Mouse (Mus musculus): Measurements from ENCODE around the gene Insl6. TPM values are rescaled to one million over a fixed set of nuclear protein-coding genes. Genes with fewer than 3 reads are reported as not detected.

The Insl6 gene
- polyA plus RNA-seq, 1 experiment from 2014 or later = 1.9 TPM

- Histone ChIP-seq H3K36me3 (ENCODE audit: control insufficient read depth, insufficient read depth, low read length) (peaks cover 59% of the 10 kb centered on the region), H3K4me1 (ENCODE audit: control insufficient read depth, insufficient read depth, low read length) (peaks cover 5% of the 10 kb centered on the region; the same call in 1 of the 2 replicates), H3K4me3 (replicated peaks; ENCODE audit: low read depth, low read length) (no peak overlapping the region), H3K27me3 (ENCODE audit: control insufficient read depth, insufficient read depth, low read length) (no peaks in the 10 kb centered on the region), H3K27ac (replicated peaks; ENCODE audit: low read depth, low read length) (no peak overlapping the region), H3K9ac (replicated peaks; ENCODE audit: low read length) (no peak overlapping the region), H3K9me3 (ENCODE audit: control insufficient read depth, low read length) (no peaks in the 10 kb centered on the region), H3K4me2 (ENCODE audit: low read length) (no peak overlapping the region)
- peak; percentile 32 for DNase-seq
- no peak for ATAC-seq (ENCODE audit: low FRiP score, low TSS enrichment)
- WGBS = 79% methylated on average over 8 of the region's 8 CpGs
Measured at GRCm38 (mm10) chr19:29287863-29288262, 37.3 kb downstream of the Insl6 start.

- peak; percentile 55 for DNase-seq
- Histone ChIP-seq H3K4me2 (ENCODE audit: low read length) (no peak overlapping the region), H3K4me1 (ENCODE audit: control insufficient read depth, insufficient read depth, low read length) (peaks cover 5% of the 10 kb centered on the region; the same call in 1 of the 2 replicates), H3K9ac (replicated peaks; ENCODE audit: low read length) (no peak overlapping the region; the same call in 1 of the 2 replicates), H3K36me3 (ENCODE audit: control insufficient read depth, insufficient read depth, low read length) (peaks cover 50% of the 10 kb centered on the region), H3K9me3 (ENCODE audit: control insufficient read depth, low read length) (no peaks in the 10 kb centered on the region), H3K4me3 (replicated peaks; ENCODE audit: low read depth, low read length) (no peak overlapping the region), H3K27me3 (ENCODE audit: control insufficient read depth, insufficient read depth, low read length) (no peaks in the 10 kb centered on the region), H3K27ac (replicated peaks; ENCODE audit: low read depth, low read length) (peak overlapping the region; percentile 60; the same call in 1 of the 2 replicates)
- 7% methylated on average over 7 of the region's 7 CpGs for WGBS
- ATAC-seq (ENCODE audit: low FRiP score, low TSS enrichment) = peak; percentile 43; the same call in 1 of the 2 replicates
Measured at GRCm38 (mm10) chr19:29285451-29285869, 39.7 kb downstream of the Insl6 start.

GRCm38 (mm10) chr19:29278944-29279587 lies 46.1 kb downstream of the Insl6 start:
- no peak overlapping the region for H3K4me2 ChIP-seq (ENCODE audit: low read length)
- H3K9me3 ChIP-seq (ENCODE audit: control insufficient read depth, low read length) = no peaks in the 10 kb centered on the region
- no peaks in the 10 kb centered on the region for H3K4me1 ChIP-seq (ENCODE audit: control insufficient read depth, insufficient read depth, low read length)
- H3K4me3 ChIP-seq (replicated peaks; ENCODE audit: low read depth, low read length) = no peak overlapping the region
- H3K27me3 ChIP-seq (ENCODE audit: control insufficient read depth, insufficient read depth, low read length) = no peaks in the 10 kb centered on the region
- peaks cover 43% of the 10 kb centered on the region for H3K36me3 ChIP-seq (ENCODE audit: control insufficient read depth, insufficient read depth, low read length)
- WGBS = 82% methylated on average over 6 of the region's 6 CpGs
- no peak overlapping the region for H3K9ac ChIP-seq (replicated peaks; ENCODE audit: low read length)
- ATAC-seq (ENCODE audit: low FRiP score, low TSS enrichment) (no peak), DNase-seq (no peak)
- no peak overlapping the region for H3K27ac ChIP-seq (replicated peaks; ENCODE audit: low read depth, low read length)

GRCm38 (mm10) chr19:29276414-29276813 lies 48.7 kb downstream of the Insl6 start:
- whole genome bisulfite sequencing = 96% methylated on average over 4 of the region's 4 CpGs
- H3K9ac ChIP-seq (replicated peaks; ENCODE audit: low read length) = no peak overlapping the region
- H3K36me3 ChIP-seq (ENCODE audit: control insufficient read depth, insufficient read depth, low read length) = peaks cover 35% of the 10 kb centered on the region
- no peak overlapping the region for H3K4me2 ChIP-seq (ENCODE audit: low read length)
- no peaks in the 10 kb centered on the region for H3K9me3 ChIP-seq (ENCODE audit: control insufficient read depth, low read length)
- no peak overlapping the region for H3K4me3 ChIP-seq (replicated peaks; ENCODE audit: low read depth, low read length)
- no peaks in the 10 kb centered on the region for H3K27me3 ChIP-seq (ENCODE audit: control insufficient read depth, insufficient read depth, low read length)
- ATAC-seq (ENCODE audit: low FRiP score, low TSS enrichment) (no peak), DNase-seq (no peak)
- H3K4me1 ChIP-seq (ENCODE audit: control insufficient read depth, insufficient read depth, low read length) = no peaks in the 10 kb centered on the region
- no peak overlapping the region for H3K27ac ChIP-seq (replicated peaks; ENCODE audit: low read depth, low read length)

- ATAC-seq (ENCODE audit: low FRiP score, low TSS enrichment) (no peak), DNase-seq (no peak)
- H3K4me1 ChIP-seq (ENCODE audit: control insufficient read depth, insufficient read depth, low read length) = 0 out of 2 replicates have a peak, but pooled peaks cover 6% of the 10 kb centered on the region
- no peak overlapping the region for H3K4me3 ChIP-seq (replicated peaks; ENCODE audit: low read depth, low read length)
- H3K9ac ChIP-seq (replicated peaks; ENCODE audit: low read length) = no peak overlapping the region
- no peak overlapping the region for H3K4me2 ChIP-seq (ENCODE audit: low read length)
- H3K9me3 ChIP-seq (ENCODE audit: control insufficient read depth, low read length) = no peaks in the 10 kb centered on the region
- H3K27ac ChIP-seq (replicated peaks; ENCODE audit: low read depth, low read length) = no peak overlapping the region
- H3K27me3 ChIP-seq (ENCODE audit: control insufficient read depth, insufficient read depth, low read length) = no peaks in the 10 kb centered on the region
- H3K36me3 ChIP-seq (ENCODE audit: control insufficient read depth, insufficient read depth, low read length) = peaks cover 16% of the 10 kb centered on the region
- WGBS = 97% methylated on average over 3 of the region's 3 CpGs
Measured at GRCm38 (mm10) chr19:29272011-29272809, 52.9 kb downstream of the Insl6 start.

Other genes with a start within 250 kb of the Insl6 start
- 28.4 and 33.2 TPM in 2 replicates for gene Rcl1, start 224.0 kb downstream of the Insl6 start, polyA plus RNA-seq (2014; fragmentation: Nextera tagmentation; extraction: Ambion mirVana)
- gene Jak2, start 73.5 kb downstream of the Insl6 start, polyA plus RNA-seq (2014; fragmentation: Nextera tagmentation; extraction: Ambion mirVana) = 22.5 and 28.3 TPM in 2 replicates
- gene Rln1, start 9.3 kb upstream of the Insl6 start, polyA plus RNA-seq (2014; fragmentation: Nextera tagmentation; extraction: Ambion mirVana) = 2.7 and 3.3 TPM in 2 replicates
- 97.2 and 102 TPM in 2 replicates for gene Plgrkt, start 42.0 kb upstream of the Insl6 start, polyA plus RNA-seq (2014; fragmentation: Nextera tagmentation; extraction: Ambion mirVana)
- 0.36 and 0.66 TPM in 2 replicates for gene Cd274, start 42.1 kb upstream of the Insl6 start, polyA plus RNA-seq (2014; fragmentation: Nextera tagmentation; extraction: Ambion mirVana)
- 0.12 TPM in 1 of 2 replicates, not detected in the other for gene Pdcd1lg2, start 85.6 kb upstream of the Insl6 start, polyA plus RNA-seq (2014; fragmentation: Nextera tagmentation; extraction: Ambion mirVana)
- gene Ric1, start 196.9 kb upstream of the Insl6 start, polyA plus RNA-seq (2014; fragmentation: Nextera tagmentation; extraction: Ambion mirVana) = 17.7 and 18.6 TPM in 2 replicates